Mouse (Mus musculus) stomach, embryonic 15.5 days (tissue): ENCODE data around the gene Dusp13. TPM values are rescaled to one million over a fixed set of nuclear protein-coding genes. Genes with fewer than 3 reads are reported as not detected.

Experiments used
- ATAC-seq: fragments of 200-750 bp; cut with Nextera tagmentation; 2 replicates; pipeline ENCODE4 v1.8.0; 2017; ENCODE audit warnings: low read depth, moderate number of reproducible peaks, moderate TSS enrichment; ENCODE audit not compliant: insufficient read depth, low FRiP score
- H3K27ac ChIP-seq: fragments of 300-500 bp; sonication (generic); 2 replicates; pipeline ENCODE4 v1.5.1; 2015; ENCODE audit warnings: mild to moderate bottlenecking, inconsistent platforms
- H3K27me3 ChIP-seq: fragments of 300-500 bp; sonication (generic); replicated peaks from 2 replicates; pipeline ENCODE4 v1.6.1; 2015; ENCODE audit warnings: inconsistent platforms
- H3K36me3 ChIP-seq: fragments of 300-500 bp; sonication (generic); 2 replicates; pipeline ENCODE4 v1.6.1; 2015; ENCODE audit warnings: inconsistent platforms
- H3K4me1 ChIP-seq: fragments of 300-500 bp; sonication (generic); 2 replicates; pipeline ENCODE4 v1.6.1; 2015; ENCODE audit warnings: inconsistent platforms
- H3K4me2 ChIP-seq: fragments of 300-500 bp; sonication (generic); 2 replicates; pipeline ENCODE4 v1.6.1; 2015; ENCODE audit warnings: mild to moderate bottlenecking, inconsistent platforms
- H3K4me3 ChIP-seq: fragments of 300-500 bp; sonication (generic); replicated peaks from 2 replicates; pipeline ENCODE4 v1.5.1; 2015; ENCODE audit warnings: inconsistent platforms
- H3K9ac ChIP-seq: fragments of 300-500 bp; sonication (generic); 2 replicates; pipeline ENCODE4 v1.6.1; 2015; ENCODE audit warnings: inconsistent platforms
- H3K9me3 ChIP-seq: fragments of 300-500 bp; sonication (generic); 2 replicates; pipeline ENCODE4 v1.6.1; 2016; ENCODE audit warnings: inconsistent platforms
- WGBS: fragments of 180-500 bp; shearing (Covaris S2); methylation state at CpG from one replicate; pipeline ENCODE4 v1.1.7; 2015; 5-methylcytosine and 5-hydroxymethylcytosine counted together
- polyA plus RNA-seq: library from polyadenylated mRNA; unstranded; fragments of >200 nt; fragmentation: Nextera tagmentation; extraction: Ambion mirVana; gene quantifications from 2 replicates; pipeline ENCODE4 v1.2.1, GENCODE M21; 2015

Gene Dusp13
- polyA plus RNA-seq, 1 experiment from 2014 or later, result not detected

DNA sequence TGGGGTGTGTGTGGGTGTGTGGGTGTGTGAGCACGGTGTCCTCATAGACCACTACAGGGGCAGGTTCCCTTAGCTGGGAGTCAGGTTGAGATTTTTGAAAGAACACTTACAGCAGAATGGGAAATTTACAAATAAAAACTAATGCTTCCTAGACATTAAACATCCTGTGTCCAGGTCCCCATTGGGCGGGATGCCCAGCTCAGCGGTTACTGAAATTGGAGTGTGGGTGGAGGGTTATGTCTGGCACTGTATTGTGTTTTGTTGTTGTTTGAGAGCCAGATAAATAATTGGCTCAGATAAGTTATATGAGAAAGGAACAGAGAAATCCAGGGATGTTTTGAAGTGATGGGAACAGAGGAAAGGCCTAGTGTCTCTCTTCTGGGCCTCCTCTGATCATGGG, 59.9 kb downstream of the Dusp13 start:
- 82% methylated on average over 3 of the region's 3 CpGs for WGBS
- Histone ChIP-seq H3K27me3 (no peaks in the 10 kb centered on the region), H3K9me3 (no peaks in the 10 kb centered on the region), H3K4me1 (peaks cover 5% of the 10 kb centered on the region; the same call in 1 of the 2 replicates), H3K4me2 (no peak overlapping the region), H3K36me3 (no peaks in the 10 kb centered on the region), H3K27ac (no peak overlapping the region), H3K9ac (no peak overlapping the region), H3K4me3 (no peak overlapping the region)
- no peak for ATAC-seq

DNA sequence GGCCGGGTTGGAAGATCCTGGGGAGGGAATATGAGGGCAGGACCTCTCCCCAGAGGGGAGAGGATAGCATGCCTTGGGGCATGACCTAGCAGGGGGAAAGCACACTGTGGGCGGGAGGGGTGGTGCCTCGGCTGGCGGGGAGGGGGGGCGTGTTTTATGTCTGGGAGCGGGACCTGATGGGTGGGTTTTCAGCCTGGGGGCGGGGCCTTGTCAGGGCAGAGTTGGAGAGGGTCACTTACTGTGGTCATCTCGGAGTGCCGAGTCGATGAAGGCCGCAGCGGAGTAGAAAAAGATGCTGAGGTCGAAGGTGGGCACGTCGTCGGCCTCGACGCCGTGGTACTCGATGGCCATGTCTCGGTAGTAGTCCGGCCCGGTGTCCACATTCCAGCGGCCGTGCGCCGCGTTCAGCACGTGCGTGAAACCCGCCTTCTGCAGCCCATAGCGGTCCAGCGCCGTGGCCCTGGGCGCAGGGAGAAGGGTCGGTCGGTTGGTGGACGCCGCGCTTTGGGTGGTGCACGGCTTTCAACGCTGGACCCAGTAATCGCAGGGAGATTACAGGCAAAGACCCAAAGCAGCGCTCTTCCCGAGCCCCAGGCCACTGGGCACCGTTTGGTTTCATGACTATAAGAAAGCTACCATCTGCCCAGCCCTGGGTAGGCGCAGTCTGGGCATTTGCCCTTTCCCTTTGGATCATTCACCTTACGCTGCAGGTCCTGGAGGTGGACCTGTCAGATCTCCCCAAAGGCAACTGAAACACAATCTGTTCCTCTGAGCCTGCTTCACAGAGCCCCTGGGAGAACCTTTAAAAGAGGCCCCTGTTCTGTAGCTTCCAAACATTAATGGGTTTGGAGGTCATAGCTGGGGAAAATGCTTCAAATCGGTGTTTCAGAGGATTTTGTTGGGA, 64.4 kb downstream of the Dusp13 start:
- Histone ChIP-seq H3K4me3 (peak overlapping the region; percentile 36), H3K9me3 (no peaks in the 10 kb centered on the region), H3K36me3 (no peaks in the 10 kb centered on the region), H3K9ac (no peak overlapping the region), H3K4me1 (peaks cover 12% of the 10 kb centered on the region), H3K27me3 (no peaks in the 10 kb centered on the region), H3K27ac (no peak overlapping the region), H3K4me2 (peak overlapping the region; percentile 71)
- ATAC-seq, result no peak
- 11% methylated on average over 48 of the region's 49 CpGs for WGBS

DNA sequence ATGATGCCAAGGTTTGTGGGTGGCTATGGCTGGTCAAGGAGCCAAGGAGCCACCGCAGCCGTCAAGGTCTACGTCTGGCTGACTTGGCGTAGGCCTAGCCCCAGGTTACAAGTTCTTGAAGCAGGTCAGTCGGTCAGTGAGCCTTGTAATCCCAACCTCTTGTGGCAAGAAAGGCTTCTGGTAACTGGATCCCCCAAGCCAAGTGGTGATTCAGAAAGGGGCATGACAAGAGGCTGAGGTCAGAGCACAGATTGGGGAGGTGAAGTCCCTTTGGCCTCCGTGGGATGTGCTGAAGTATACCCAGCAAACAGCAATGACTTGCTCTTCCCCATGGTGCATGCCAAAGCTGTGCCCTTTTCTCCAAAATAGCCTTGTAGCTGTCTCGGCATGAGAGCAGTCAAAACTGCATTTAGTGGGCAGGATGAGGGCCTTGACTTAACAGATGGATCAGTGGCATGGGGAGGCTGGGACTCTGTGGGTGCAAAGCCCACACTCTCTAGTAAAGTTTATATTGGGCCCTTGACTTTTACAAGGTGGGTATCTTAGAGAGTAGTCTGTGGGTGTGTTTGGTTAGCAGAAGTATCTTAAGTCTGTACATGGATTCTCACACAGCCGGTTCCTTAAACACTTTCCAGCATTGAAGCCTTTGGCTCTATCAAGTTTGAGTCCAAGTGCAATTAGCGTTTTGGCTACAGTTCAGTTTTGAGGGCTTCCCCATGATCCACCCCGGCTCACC, 65.4 kb downstream of the Dusp13 start:
- H3K9ac ChIP-seq, result no peak overlapping the region
- H3K36me3 ChIP-seq, result no peaks in the 10 kb centered on the region
- no peak overlapping the region for H3K4me3 ChIP-seq
- H3K4me2 ChIP-seq, result no peak overlapping the region
- H3K4me1 ChIP-seq, result peaks cover 12% of the 10 kb centered on the region
- H3K9me3 ChIP-seq, result no peaks in the 10 kb centered on the region
- H3K27me3 ChIP-seq, result no peaks in the 10 kb centered on the region
- WGBS, result 87% methylated on average over 10 of the region's 10 CpGs
- no peak for ATAC-seq
- no peak overlapping the region for H3K27ac ChIP-seq

DNA sequence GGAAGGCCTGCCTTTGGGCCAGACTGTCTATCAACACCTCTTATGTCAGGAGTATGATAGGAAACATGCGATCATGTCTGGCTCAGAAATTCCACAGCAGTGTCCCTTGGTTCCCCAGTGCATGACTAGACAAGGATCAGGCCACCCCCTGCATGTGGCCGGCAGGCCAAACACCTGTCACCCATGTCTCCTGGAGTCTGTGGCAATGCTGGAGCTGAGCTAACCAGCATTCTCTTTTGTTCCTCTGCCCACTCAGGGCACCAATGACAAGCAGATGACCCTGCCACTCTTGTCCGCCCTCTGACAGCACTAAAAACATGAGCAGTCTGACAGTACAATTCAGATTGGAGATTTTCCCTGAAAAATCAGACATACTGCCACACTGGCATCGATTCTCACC, 67.1 kb downstream of the Dusp13 start:
- no peak overlapping the region for H3K4me3 ChIP-seq

More for the DNA sequence above, 67.1 kb downstream of the Dusp13 start:
- no peaks in the 10 kb centered on the region for H3K9me3 ChIP-seq
- no peak overlapping the region for H3K27ac ChIP-seq
- H3K4me1 ChIP-seq, result peaks cover 20% of the 10 kb centered on the region
- H3K4me2 ChIP-seq, result no peak overlapping the region
- no peak overlapping the region for H3K9ac ChIP-seq
- no peaks in the 10 kb centered on the region for H3K36me3 ChIP-seq
- WGBS, result 90% methylated on average over 4 of the region's 4 CpGs
- no peak for ATAC-seq
- H3K27me3 ChIP-seq, result no peaks in the 10 kb centered on the region

Other genes starting within 250 kb of the Dusp13 start
- not detected in 2 replicates for gene Dupd1, start 36.6 kb downstream of the Dusp13 start, polyA plus RNA-seq
- 11.1 and 12.0 TPM in 2 replicates for gene Samd8, start 650 bp downstream of the Dusp13 start, polyA plus RNA-seq
- 264 and 310 TPM in 2 replicates for gene Vdac2, start 74.1 kb upstream of the Dusp13 start, polyA plus RNA-seq
- gene Comtd1, start 97.8 kb upstream of the Dusp13 start, polyA plus RNA-seq, result 42.2 and 48.1 TPM in 2 replicates
- 21.4 and 21.7 TPM in 2 replicates for gene Zfp503, start 238.4 kb upstream of the Dusp13 start, polyA plus RNA-seq